Mouse (Mus musculus) C2C12 (cell line): ENCODE measurements around the gene Drosha. TPM values are rescaled to one million over a fixed set of nuclear protein-coding genes. Genes with fewer than 3 reads are reported as not detected.

Experiments
- H3K27me3 ChIP-seq: one replicate; pipeline ENCODE4 v1.6.1; 2011; ENCODE audit not compliant: control insufficient read depth, insufficient read depth, insufficient read length
- H3K36me3 ChIP-seq: one replicate; pipeline ENCODE4 v1.6.1; 2011; ENCODE audit not compliant: control insufficient read depth, insufficient read depth
- H3K4me3 ChIP-seq: one replicate; pipeline ENCODE4 v1.5.1; 2011; ENCODE audit warnings: mild to moderate bottlenecking, control low read depth; ENCODE audit not compliant: poor library complexity, insufficient read depth, severe bottlenecking
- H3K79me2 ChIP-seq: one replicate; pipeline ENCODE4 v1.6.1; 2011; ENCODE audit not compliant: control insufficient read depth, insufficient read depth
- H3K79me3 ChIP-seq: one replicate; pipeline ENCODE4 v1.6.1; 2011; ENCODE audit warnings: low read depth, control low read depth
- H3ac ChIP-seq: one replicate; pipeline ENCODE3; 2011; ENCODE audit warnings: low read depth; ENCODE audit not compliant: control insufficient read depth, insufficient read length
- CEBPB ChIP-seq: IDR thresholded peaks from one replicate; pipeline ENCODE4 v1.6.1; 2011; ENCODE audit warnings: low read depth, mild to moderate bottlenecking, control low read depth, moderate library complexity
- CTCF ChIP-seq: IDR thresholded peaks from one replicate; pipeline ENCODE4 v1.5.1; 2011; ENCODE audit not compliant: control insufficient read depth, insufficient read depth, insufficient read length
- FOSL1 ChIP-seq: IDR thresholded peaks from one replicate; pipeline ENCODE4 v1.8.0; 2011; ENCODE audit warnings: mild to moderate bottlenecking, low read length; ENCODE audit not compliant: poor library complexity, insufficient read depth, severe bottlenecking
- MAX ChIP-seq: IDR thresholded peaks from one replicate; pipeline ENCODE4 v1.6.1; 2011; ENCODE audit warnings: mild to moderate bottlenecking, control low read depth
- MYOD1 ChIP-seq: IDR thresholded peaks from one replicate; pipeline ENCODE4 v1.6.1; 2011; ENCODE audit warnings: low read depth; ENCODE audit not compliant: control insufficient read depth, insufficient read length
- MYOG ChIP-seq: IDR thresholded peaks from one replicate; pipeline ENCODE4 v1.6.1; 2011; ENCODE audit not compliant: control insufficient read depth, insufficient read length; ENCODE audit errors: extremely low read depth
- USF1 ChIP-seq: IDR thresholded peaks from one replicate; pipeline ENCODE4 v1.6.1; 2011; ENCODE audit warnings: low read depth, mild to moderate bottlenecking, control low read depth, moderate library complexity
- polyA plus RNA-seq: library from polyadenylated mRNA; unstranded; fragments of >200 nt; fragmentation: generic; extraction: Trizol; gene quantifications from one replicate; pipeline ENCODE4 v1.2.1, GENCODE M21; 2012; ENCODE audit warnings: missing spikeins

Gene Drosha
- polyA plus RNA-seq, 1 experiment, result 42.0 TPM

DNA sequence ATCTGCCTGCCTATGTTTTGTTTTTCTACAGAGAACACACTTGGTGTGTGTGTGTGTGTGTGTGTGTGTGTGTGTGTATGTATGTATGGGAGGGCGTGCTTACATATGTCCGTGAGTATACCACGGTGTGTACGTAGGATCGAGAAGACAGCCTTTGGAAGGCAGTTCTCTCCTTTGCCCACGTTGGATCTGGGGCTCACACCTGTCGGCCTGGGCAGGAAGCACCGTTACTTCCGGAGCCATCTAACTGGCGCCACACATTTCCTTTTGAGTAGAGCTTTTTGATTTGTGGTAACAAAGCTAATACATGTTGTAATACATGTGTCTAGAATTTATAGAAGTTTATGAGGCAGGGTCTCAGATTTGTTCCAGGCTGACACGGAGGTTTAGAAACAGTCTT, 16.1 kb downstream of the Drosha start:
- Histone ChIP-seq H3K27me3 (no peaks in the 10 kb centered on the region), H3ac (no peak overlapping the region), H3K36me3 (peaks cover 91% of the 10 kb centered on the region), H3K79me2 (no peaks in the 10 kb centered on the region), H3K4me3 (no peak overlapping the region), H3K79me3 (peaks cover 1% of the 10 kb centered on the region)
- TF ChIP-seq MYOD1, result no peak
- no peak for TF ChIP-seq MYOG
- TF ChIP-seq CTCF, result no peak
- TF ChIP-seq USF1, result no peak
- no peak for TF ChIP-seq CEBPB
- no peak for TF ChIP-seq FOSL1
- no peak for TF ChIP-seq MAX

DNA sequence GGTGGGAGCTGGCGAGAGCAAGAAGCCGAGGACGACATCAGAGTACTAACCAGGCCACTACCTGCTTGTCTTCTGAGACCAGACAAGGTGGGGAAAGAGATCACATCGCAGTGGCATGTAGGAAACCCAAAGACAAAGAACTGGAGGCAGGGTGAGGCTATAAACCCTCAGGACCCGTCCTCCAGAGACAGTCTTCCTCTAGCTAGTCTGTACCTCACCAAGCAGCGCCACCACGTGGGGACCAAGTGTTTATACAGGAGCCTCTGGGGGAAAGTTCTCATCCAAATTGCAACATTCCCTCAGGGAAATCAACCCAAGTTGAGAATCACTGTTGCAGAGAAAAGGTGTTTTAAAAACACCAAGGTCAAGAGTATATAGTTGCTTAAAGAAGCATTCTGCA, 18.2 kb downstream of the Drosha start:
- TF ChIP-seq CEBPB (no peak), MYOG (no peak), MAX (no peak), CTCF (no peak), FOSL1 (no peak), USF1 (no peak), MYOD1 (no peak)
- no peak overlapping the region for H3ac ChIP-seq
- no peaks in the 10 kb centered on the region for H3K79me2 ChIP-seq
- peaks cover 1% of the 10 kb centered on the region for H3K79me3 ChIP-seq
- no peak overlapping the region for H3K4me3 ChIP-seq
- H3K27me3 ChIP-seq, result no peaks in the 10 kb centered on the region
- H3K36me3 ChIP-seq, result peaks cover 91% of the 10 kb centered on the region

DNA sequence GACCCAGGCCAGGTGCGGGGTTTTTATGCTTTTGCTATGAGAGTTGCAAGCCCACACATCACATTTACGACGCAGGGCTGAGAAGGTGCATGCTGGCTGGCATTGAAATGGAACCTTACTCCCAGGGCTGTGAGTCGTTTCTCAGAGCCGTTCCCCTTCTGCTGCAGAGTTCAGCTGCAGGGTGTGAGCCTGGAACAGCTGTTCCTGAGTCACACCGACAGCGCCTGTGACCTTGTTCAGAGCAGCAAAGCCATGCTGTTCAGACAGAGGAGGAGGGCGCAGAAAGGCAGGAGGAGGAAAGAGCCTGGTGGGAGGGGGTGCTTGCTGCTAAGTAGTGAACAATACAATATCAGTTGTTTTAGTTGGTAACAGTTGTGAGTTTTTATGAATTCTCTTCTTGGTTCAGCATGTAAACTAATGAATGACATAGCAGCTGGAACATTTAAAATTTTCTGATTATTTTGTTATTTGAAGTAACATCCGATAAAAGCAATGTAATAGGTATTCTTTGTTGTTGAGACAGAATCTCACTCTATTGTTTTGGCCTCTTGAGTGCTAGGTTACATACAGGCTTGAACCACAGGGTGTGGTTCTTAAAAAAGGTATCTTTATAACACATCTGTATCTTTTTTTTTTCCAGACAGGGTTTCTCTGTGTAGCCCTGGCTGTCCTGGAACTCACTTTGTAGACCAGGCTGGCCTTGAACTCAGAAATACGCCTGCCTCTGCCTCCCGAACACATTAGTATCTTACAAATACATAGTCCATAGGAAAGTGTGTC, 23.8 kb downstream of the Drosha start:
- Histone ChIP-seq H3K79me3 (peaks cover 1% of the 10 kb centered on the region), H3ac (no peak overlapping the region), H3K27me3 (no peaks in the 10 kb centered on the region), H3K4me3 (no peak overlapping the region), H3K79me2 (no peaks in the 10 kb centered on the region), H3K36me3 (peaks cover 93% of the 10 kb centered on the region)
- peak; percentile 20 for TF ChIP-seq MYOD1
- TF ChIP-seq FOSL1, result no peak

DNA sequence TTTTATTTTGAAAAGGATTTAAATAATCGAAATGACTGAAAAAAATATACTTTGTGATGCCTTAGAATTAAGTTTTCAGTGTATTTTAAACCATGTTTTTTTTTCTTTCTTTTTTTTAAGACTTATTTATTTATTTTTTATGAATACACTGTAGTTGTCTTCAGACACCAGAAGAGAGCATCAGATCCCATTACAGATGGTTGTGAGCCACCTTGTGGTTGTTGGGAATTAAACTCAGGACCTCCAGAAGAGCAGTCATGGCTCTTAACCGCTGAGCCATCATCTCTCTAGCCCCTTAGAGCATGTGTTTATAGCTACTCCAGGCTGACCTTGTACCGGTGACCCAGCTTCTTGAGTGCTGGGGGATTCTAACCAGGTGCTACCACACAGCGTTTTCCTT, 24.8 kb downstream of the Drosha start:
- Histone ChIP-seq H3K79me3 (peaks cover 1% of the 10 kb centered on the region), H3K4me3 (no peak overlapping the region), H3K79me2 (no peaks in the 10 kb centered on the region), H3K27me3 (no peaks in the 10 kb centered on the region), H3ac (no peak overlapping the region), H3K36me3 (peaks cover 91% of the 10 kb centered on the region)
- TF ChIP-seq MYOD1, result no peak
- no peak for TF ChIP-seq USF1
- no peak for TF ChIP-seq FOSL1
- TF ChIP-seq CTCF, result no peak
- TF ChIP-seq MAX, result no peak
- no peak for TF ChIP-seq MYOG
- TF ChIP-seq CEBPB, result no peak

DNA sequence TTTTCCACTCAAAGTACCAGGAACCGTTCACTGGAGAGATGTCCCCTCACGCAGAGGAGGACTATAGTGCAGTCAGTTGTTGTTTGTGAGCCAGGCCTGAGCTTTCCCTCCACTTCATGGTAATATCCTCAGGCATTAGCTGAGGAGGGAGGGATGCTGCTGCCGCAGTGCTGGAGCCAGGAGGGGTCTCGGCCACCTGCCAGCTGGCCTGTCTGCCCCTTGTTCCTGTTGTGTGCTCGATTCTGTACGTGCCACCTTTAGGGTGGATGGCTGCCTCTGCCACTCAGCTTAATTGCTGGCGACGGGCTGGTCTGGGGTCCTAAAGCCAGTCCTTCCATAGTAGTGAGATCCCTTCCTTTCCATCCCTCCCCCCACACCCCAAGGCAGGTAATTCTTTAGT, 28.9 kb downstream of the Drosha start:
- no peaks in the 10 kb centered on the region for H3K79me3 ChIP-seq
- no peak for TF ChIP-seq MYOG
- no peak for TF ChIP-seq FOSL1
- TF ChIP-seq MYOD1, result no peak
- no peak for TF ChIP-seq CEBPB
- TF ChIP-seq USF1, result no peak
- no peak for TF ChIP-seq CTCF
- TF ChIP-seq MAX, result no peak
- H3K4me3 ChIP-seq, result no peak overlapping the region
- no peaks in the 10 kb centered on the region for H3K79me2 ChIP-seq
- H3K36me3 ChIP-seq, result peaks cover 84% of the 10 kb centered on the region
- no peak overlapping the region for H3ac ChIP-seq
- no peaks in the 10 kb centered on the region for H3K27me3 ChIP-seq

DNA sequence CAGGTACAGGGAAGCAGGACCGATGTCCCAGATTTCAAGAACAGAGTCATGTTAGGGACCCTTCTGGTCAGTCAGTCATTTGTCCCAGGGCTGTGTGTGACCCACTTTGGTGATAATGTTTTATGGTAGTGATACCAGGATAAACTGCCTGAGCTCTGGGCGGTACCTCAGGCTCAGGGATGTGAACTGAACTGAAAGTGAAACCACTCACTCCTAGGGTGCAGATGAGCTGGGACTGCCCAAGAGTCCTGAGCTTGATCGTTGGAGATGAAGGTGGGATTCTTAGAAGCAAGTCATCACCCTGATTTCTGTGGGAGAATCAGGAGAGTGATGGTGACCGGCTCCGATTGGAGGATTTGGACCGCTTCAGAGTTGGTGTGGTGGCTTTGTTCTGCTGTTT, 32.2 kb downstream of the Drosha start:
- Histone ChIP-seq H3K79me2 (no peaks in the 10 kb centered on the region), H3K36me3 (peaks cover 90% of the 10 kb centered on the region)

More for the DNA sequence above, 32.2 kb downstream of the Drosha start:
- Histone ChIP-seq H3K4me3 (no peak overlapping the region), H3K27me3 (no peaks in the 10 kb centered on the region), H3K79me3 (no peaks in the 10 kb centered on the region), H3ac (no peak overlapping the region)
- TF ChIP-seq MYOD1 (no peak), USF1 (no peak), CTCF (no peak), MYOG (no peak), CEBPB (no peak), MAX (no peak), FOSL1 (no peak)
